Mouse (Mus musculus) MEL (cell line): ENCODE results near the gene 1810046K07Rik.

ENCODE experiments used
- CTCF ChIP-seq, 3 experiments: IDR thresholded peaks in 2 of 3; conservative IDR thresholded peaks in 1 of 3; 2 replicates each; pipeline ENCODE4 v1.5.1; 2011 to 2012; ENCODE audit warnings: low read length in 3 of 3, low read depth in 2 of 3, mild to moderate bottlenecking in 2 of 3, improper control_type of control experiment in 1 of 3, inconsistent platforms in 1 of 3, mixed read lengths in 1 of 3, moderate library complexity in 1 of 3; ENCODE audit not compliant: control insufficient read depth in 1 of 3, insufficient read depth in 1 of 3, poor library complexity in 1 of 3, severe bottlenecking in 1 of 3
- E2F4 ChIP-seq: IDR thresholded peaks from 2 replicates; pipeline ENCODE4 v1.6.1; 2011; ENCODE audit warnings: low read depth, low read length, improper control_type of control experiment, borderline replicate concordance
- ELF1 ChIP-seq: IDR thresholded peaks from 2 replicates; pipeline ENCODE4 v1.6.1; 2014; ENCODE audit warnings: low read depth, mild to moderate bottlenecking, inconsistent platforms, low read length, improper control_type of control experiment, moderate library complexity
- POLR2A ChIP-seq, 2 experiments: IDR thresholded peaks; 2 replicates each; pipeline ENCODE4 v1.6.1; 2011 to 2012; ENCODE audit warnings: low read length in 2 of 2, mild to moderate bottlenecking in 2 of 2, control low read depth in 1 of 2, improper control_type of control experiment in 1 of 2, low read depth in 1 of 2, moderate library complexity in 1 of 2; ENCODE audit not compliant: control insufficient read depth in 1 of 2, insufficient read depth in 1 of 2, poor library complexity in 1 of 2
- SIN3A ChIP-seq: IDR thresholded peaks from 2 replicates; pipeline ENCODE4 v1.6.1; 2012; ENCODE audit warnings: low read length, improper control_type of control experiment, inconsistent platforms
- UBTF ChIP-seq: IDR thresholded peaks from 2 replicates; pipeline ENCODE4 v1.6.1; 2012; ENCODE audit warnings: low read depth, mild to moderate bottlenecking, inconsistent platforms, low read length, improper control_type of control experiment, moderate library complexity, borderline replicate concordance; ENCODE audit not compliant: insufficient read depth
- ZC3H11A ChIP-seq: IDR thresholded peaks from 2 replicates; pipeline ENCODE4 v1.6.1; 2012; ENCODE audit warnings: low read depth, mild to moderate bottlenecking, inconsistent platforms, low read length, improper control_type of control experiment

- TF ChIP-seq E2F4, result no peak
- TF ChIP-seq UBTF, result no peak
- no peak for TF ChIP-seq CTCF (IDR thresholded peaks at IDR 0.05 in 2 of 3, conservative IDR thresholded peaks at IDR 0.05 in 1 of 3; ENCODE audit: control insufficient read depth in 1 of 3, insufficient read depth in 1 of 3, low read depth in 2 of 3, low read length in 3 of 3, poor library complexity in 1 of 3, severe bottlenecking in 1 of 3)
- no peak for TF ChIP-seq POLR2A (IDR thresholded peaks at IDR 0.05; ENCODE audit: control insufficient read depth in 1 of 2, insufficient read depth in 1 of 2, low read depth in 1 of 2, low read length in 2 of 2, poor library complexity in 1 of 2)
- TF ChIP-seq ZC3H11A, result no peak
- no peak for TF ChIP-seq SIN3A
- TF ChIP-seq ELF1, result no peak
Measured at GRCm38 (mm10) chr9:51286079-51286478, 42.6 kb downstream of the 1810046K07Rik start.
